Mouse (Mus musculus) ovary, postnatal 10 days (tissue): Measurements from ENCODE around the gene Diras2.

Experiments used
- DNase-seq: peaks from one replicate; pipeline ENCODE4 v3.0.0; 2022; ENCODE audit warnings: low spot score

Diras2 gene

DNA sequence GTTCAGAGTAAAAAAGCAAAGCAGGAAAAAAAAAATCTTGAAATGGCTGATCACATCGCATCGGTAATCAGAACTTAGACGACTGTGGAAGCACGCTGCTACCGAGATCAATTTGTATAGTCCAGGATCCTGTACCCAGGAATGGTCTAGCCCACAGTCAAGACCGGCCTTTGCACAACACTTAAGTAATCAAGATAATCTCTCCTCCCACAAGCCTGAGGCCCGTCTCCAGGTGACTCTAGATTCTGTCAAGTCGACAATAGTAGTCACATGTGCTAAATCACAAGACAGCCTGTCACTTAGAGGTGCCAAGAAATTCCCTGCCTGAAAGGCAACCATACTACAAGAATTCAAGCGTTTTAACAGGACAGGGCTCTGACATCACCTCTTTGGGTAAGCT is at the start of gene Diras2:
TSS of gene Diras2 (minus strand) at position 159 of the 400 bp plus-strand sequence.
- DNase-seq, result no peak

- no peak for DNase-seq
These were observed 47.7 kb upstream of the Diras2 start for GRCm38 (mm10) chr13:52578776-52579175.

DNA sequence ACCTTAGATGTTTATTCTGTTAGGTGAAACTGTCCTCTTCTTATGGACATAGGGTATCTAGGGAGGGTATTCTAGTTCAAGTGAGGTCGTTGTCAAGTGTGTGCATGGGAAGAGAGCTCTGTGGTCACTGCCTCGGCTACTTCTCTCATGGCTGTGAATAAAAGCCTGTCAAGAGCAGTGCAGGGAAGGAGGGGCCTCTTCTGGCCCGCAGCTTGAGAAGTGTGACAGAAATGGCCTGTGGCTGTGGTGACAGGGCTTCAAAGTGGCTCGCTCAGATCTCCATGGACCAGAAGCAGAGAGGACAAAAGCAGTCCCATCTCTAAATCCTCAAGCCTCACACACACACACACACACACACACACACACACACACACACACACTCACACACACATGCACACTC is 46.9 kb upstream of the Diras2 start:
- DNase-seq, result no peak

DNA sequence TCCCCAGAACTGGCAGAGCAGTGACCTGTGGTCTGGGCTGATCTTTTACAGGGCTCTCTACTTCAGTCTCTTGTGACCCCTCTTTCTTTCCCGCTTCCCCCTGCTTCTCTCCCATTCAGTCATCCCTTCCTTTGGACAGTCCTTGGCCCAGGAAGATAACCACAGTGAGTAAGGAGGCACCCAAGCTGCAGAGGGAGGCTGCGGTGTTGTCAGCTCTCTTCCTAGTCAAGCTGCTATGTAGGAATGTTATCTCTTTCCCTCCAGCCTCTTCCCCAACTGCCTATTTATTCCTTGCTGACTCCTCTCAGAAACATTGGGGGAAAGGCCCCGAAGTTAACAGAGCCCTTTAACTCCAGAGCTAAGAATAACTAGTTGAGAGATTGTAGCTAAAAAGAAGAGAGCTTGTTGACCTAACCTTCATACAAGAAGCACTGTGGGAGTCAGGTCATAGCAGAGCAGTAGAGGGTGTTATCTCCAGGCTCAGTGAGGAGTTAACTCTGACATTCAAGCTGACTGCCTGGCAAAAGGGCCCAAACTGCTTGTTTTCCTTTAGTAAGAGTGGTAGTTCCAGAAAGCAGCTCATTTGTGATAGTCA is 46.3 kb upstream of the Diras2 start:
- DNase-seq, result no peak

- DNase-seq, result no peak
These were observed 45.8 kb upstream of the Diras2 start for GRCm38 (mm10) chr13:52576841-52577240.

GRCm38 (mm10) chr13:52576021-52576614 is 45.0 kb upstream of the Diras2 start:
- DNase-seq, result no peak

GRCm38 (mm10) chr13:52575483-52575882 is 44.4 kb upstream of the Diras2 start:
- DNase-seq, result no peak

- no peak for DNase-seq
These were observed 43.2 kb upstream of the Diras2 start for GRCm38 (mm10) chr13:52574311-52574710.

- no peak for DNase-seq
These were observed 41.7 kb upstream of the Diras2 start for GRCm38 (mm10) chr13:52572451-52573446.

DNA sequence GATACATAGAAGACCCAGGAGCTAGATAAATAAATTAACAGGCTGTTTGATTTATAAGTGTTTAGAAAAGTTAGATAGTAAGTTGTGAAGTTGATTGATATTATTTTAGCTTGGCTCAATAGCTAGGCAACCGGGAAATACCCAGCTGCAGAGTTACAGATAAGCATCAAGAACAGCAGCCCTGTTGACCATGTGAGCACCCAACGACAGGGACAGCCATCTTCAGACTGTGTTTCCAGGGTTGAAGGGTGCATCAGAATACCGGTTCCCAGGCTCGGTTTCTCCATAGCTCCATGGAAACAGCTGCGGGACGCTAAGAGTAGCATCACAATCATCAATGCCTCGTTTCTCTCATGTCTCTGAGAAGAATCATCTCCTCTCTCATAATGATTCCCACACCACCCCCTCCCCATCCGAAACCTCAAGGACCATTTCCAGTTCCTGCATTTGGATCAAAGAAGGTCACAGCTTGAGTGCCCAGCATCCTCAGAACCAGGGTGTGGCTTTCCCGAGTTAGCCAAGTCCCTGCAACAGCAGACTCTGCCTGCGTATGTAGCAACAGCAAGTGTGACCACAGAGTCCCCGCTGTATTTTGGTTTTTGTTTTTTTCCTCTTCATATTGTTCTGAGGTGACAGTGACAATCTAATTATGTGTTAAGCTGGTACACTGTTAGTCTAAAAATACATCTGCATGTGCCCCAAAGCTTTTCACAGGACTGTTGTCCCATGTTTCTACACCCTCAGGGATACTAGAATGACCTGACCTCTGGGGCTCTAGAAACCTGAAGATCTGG is 40.7 kb upstream of the Diras2 start:
- DNase-seq, result no peak

- no peak for DNase-seq
These were observed 39.2 kb upstream of the Diras2 start for GRCm38 (mm10) chr13:52570276-52570675.

GRCm38 (mm10) chr13:52569194-52569769 is 38.2 kb upstream of the Diras2 start:
- no peak for DNase-seq

DNA sequence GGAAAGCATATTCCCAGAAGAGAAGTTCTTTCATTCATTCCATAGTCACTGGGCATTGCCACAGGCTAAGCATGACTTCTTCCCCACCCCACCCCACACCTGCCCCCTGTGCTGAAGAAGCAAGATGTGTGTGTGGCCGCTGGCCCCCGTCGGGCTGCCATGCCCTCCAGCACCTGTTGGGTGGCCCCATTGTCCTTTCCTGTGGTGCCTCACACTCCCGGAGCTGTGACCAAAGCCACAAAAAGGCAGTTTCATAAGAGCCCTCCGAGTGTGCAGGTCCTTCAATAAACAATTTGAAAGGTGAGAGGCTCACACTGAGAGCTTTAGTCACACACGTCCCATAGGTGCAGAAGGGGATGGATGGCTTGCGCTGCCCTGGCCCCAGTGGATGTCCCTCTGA is 35.7 kb upstream of the Diras2 start:
- DNase-seq, result no peak

- no peak for DNase-seq
These were observed 35.2 kb upstream of the Diras2 start for GRCm38 (mm10) chr13:52566188-52566760.

DNA sequence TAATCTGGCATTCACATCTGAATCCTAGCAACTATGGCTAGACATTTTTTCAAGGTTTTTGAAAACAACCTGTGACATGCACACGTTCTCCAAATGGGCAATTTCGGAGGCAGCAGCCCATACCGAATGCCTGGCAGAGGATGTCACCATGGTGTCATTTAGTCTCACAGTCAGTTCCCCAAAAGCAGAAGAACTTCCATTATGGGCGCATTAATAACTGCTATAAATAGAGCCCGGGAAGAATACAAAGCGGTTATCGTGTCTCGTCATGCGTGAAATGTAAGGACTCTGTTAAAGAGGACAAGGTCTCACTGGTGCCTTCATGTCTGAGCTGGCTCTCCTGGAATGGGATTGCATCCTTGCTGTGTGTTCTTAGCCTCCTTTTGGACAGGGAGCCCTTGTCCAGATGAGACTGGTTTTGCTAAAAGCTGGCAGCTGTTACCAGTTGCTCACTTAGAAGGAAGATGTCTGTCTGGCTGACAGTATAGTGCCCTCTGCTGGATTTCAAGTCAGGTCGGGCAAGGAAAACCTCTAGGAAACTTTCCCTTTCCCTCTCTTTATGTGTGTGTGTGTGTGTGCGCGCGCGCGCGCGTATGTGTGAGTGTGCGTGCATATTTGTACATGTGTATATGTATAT is 34.1 kb upstream of the Diras2 start:
- no peak for DNase-seq

- no peak for DNase-seq
These were observed 31.1 kb upstream of the Diras2 start for GRCm38 (mm10) chr13:52562166-52562571.

DNA sequence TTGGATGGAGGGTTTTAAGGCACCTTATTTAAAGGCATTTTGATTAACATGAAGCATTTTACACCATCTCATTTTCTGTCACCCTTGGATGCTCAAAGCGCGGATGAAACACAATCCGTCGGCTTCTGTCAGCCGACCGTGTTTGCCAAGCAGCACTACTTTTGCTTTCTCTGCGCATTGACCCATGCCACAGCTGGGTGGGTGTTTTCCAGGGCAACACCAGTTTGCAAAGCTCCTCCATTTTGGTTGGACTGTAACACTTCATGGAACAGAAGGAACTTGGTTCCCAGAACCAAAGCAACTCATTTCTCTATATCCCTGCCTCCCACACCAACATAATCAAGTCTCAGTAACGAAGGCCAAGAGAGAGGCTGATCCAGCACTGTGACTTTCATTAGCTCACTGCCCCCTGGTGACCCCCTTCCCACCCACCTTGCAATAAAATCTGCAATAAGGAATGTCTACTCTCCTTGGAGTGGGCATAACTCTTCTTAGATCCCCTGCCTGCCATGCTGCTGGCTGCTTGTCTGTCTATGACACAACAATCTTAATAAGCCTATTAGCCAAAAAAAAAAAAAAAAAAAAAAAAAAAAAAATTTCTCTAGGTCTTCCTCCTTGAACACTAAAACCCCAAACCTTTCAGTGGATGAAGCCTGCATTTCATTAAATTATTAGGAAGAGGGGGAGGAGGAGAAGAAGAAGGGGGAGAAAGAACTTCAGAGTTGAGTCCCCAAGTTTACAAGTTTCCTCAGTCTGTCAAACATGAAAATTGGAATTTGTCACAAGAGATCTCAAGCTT is 30.5 kb upstream of the Diras2 start:
- no peak for DNase-seq

DNA sequence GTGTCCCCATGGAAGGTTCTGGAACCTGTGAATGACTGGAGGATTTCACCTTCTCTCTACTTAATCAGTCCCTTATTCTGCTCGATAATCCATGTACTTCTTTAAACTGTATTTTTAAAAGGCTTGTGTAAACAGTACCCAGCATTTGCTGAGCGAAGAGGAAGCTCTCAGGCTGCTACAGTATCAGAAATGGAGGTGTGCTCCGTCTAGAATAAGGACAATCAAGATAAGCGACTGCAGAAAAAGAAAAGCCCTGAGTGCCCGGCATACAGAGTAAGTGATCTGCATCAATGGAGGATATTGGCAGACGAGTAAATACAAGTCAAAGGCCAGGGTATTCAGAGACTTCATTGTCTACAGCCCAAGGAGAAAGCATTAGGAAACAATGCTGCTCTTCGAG is 26.3 kb upstream of the Diras2 start:
- no peak for DNase-seq

DNA sequence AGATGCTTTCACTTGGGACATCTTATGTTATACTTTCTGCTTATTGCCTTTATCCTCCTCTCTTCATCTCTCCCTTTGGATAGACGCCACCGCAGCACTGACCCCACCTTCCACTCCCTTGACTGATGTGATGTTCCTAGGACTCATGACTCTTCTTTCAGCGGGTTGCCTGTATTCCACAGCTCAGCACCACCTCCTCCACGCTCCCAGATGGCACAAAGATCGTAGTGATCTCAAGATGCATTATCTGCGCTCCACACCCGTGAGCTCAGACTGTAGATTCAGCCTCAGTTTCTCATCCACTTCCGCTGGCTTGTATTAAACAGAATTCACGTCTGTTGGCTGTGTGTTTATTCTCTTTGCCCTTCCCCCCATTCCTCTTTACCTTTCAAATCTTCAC is 23.6 kb upstream of the Diras2 start:
- no peak for DNase-seq
